Mouse (Mus musculus): ENCODE measurements around the gene Leng9. TPM values are rescaled to one million over a fixed set of nuclear protein-coding genes. Genes with fewer than 3 reads are reported as not detected.

Gene Leng9
- polyA plus RNA-seq, 1 experiment: 9.9 TPM

DNA sequence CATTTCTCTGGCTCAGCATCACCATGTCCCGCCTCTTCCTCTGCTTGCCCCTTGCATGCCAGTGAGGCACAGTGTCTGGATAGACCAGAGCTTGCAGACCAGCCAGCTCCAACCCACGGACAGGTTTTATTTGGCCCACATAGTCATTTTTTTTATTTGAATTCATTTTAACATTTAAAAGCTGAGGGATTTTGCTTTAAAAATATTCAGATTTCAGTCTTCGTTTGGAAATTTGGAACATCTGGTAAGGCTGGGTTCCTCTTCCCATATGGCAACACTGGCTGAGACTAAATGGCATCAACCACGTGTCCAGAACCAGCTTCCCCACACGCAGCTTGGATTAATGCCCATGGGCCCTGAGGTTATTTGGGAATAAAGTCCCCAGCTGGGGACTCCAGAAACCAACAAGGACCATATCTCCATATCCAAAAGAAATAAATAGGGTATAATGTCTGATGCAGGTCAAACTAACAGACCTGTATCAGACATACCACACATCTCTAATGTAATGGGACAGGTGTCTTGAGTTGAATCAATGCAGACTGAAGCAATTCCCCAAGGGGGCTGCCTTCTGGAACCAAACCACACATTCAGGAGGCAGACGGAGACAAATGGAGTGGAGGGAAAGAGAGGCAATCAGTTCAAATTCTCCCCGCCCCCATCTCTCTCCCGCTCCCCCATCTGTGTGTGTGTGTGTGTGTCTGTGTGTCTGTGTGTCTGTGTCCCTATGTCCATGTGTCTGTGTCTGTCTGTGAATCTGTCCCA, 32.9 kb downstream of the Leng9 start:
- DNase-seq (ENCODE audit: low read depth in 1 of 2, low spot score in 2 of 2): no peak
- H3K36me3 ChIP-seq (ENCODE audit: control insufficient read depth, insufficient read depth, low read length): no peaks in the 10 kb centered on the region
- H3K4me1 ChIP-seq (ENCODE audit: control insufficient read depth, insufficient read depth, insufficient read length): no peaks in the 10 kb centered on the region; the same call in 1 of the 2 replicates
- 65% methylated on average over 8 of the region's 8 CpGs for WGBS
- H3K4me3 ChIP-seq (ENCODE audit: extremely low read depth, insufficient read depth, insufficient read length): no peak overlapping the region
- TF ChIP-seq CTCF (IDR thresholded peaks at IDR 0.05; ENCODE audit: extremely low read depth, insufficient read depth, insufficient read length, insufficient replicate concordance) (no peak), POLR2A (IDR thresholded peaks at IDR 0.05; ENCODE audit: low read depth, low read length) (no peak)
- peaks cover 10% of the 10 kb centered on the region for H3K27me3 ChIP-seq (ENCODE audit: control insufficient read depth, insufficient read depth, low read length)
- no peak overlapping the region for H3K27ac ChIP-seq (ENCODE audit: insufficient read depth, low read length)

DNA sequence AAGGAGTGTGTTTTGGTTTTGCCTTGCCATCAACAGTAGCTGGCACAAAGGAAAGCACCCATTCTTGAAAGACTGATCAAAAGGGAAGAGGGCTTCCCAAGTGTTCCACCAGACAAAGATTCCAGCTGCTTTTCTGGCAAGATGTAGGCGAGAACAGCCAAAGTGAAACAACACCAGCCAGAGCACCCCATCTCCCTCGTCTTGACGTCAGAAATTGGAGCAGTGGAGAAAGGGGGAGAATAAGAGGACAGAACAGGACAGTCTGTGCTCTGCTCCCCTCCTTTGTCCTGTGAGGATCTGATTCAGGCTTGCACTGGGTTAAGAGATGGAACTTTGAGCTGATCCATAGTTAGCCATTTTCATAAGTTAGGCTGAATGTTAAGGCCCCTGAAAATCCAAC, 38.4 kb downstream of the Leng9 start:
- DNase-seq (ENCODE audit: low read depth in 1 of 2, low spot score in 2 of 2): no peak
- Histone ChIP-seq H3K36me3 (ENCODE audit: control insufficient read depth, insufficient read depth, low read length) (no peaks in the 10 kb centered on the region), H3K4me1 (ENCODE audit: control insufficient read depth, insufficient read depth, insufficient read length) (no peaks in the 10 kb centered on the region), H3K4me3 (ENCODE audit: extremely low read depth, insufficient read depth, insufficient read length) (no peak overlapping the region), H3K27me3 (ENCODE audit: control insufficient read depth, insufficient read depth, low read length) (no peaks in the 10 kb centered on the region), H3K27ac (ENCODE audit: insufficient read depth, low read length) (no peak overlapping the region)
- WGBS: 72% methylated on average over 3 of the region's 3 CpGs
- TF ChIP-seq POLR2A (IDR thresholded peaks at IDR 0.05; ENCODE audit: low read depth, low read length) (no peak), CTCF (IDR thresholded peaks at IDR 0.05; ENCODE audit: extremely low read depth, insufficient read depth, insufficient read length, insufficient replicate concordance) (no peak)

DNA sequence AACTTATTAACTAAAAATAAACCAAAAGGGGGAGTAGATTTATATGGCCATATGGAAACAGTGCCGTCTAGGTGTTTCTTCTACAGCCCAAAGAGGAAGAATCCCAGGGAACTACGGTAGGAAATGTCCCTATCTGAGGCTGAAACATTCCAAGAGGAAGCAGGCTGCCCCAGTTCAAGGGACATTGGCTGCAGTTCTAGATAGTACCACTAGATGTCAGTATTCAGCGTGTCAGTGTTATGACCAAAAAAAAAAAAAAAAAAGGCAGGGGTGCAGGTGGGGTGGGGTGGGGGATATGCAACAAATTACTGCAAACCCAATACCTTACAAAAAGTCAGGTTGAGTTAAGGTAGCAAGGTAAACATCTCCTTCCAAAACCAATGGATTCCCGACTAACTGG, 46.8 kb downstream of the Leng9 start:
- Histone ChIP-seq H3K4me3 (ENCODE audit: extremely low read depth, insufficient read depth, insufficient read length) (no peak overlapping the region), H3K27ac (ENCODE audit: insufficient read depth, low read length) (no peak overlapping the region), H3K36me3 (ENCODE audit: control insufficient read depth, insufficient read depth, low read length) (no peaks in the 10 kb centered on the region), H3K4me1 (ENCODE audit: control insufficient read depth, insufficient read depth, insufficient read length) (no peaks in the 10 kb centered on the region), H3K27me3 (ENCODE audit: control insufficient read depth, insufficient read depth, low read length) (no peaks in the 10 kb centered on the region)
- 17% methylated on average over 4 of the region's 4 CpGs for WGBS
- TF ChIP-seq CTCF (IDR thresholded peaks at IDR 0.05; ENCODE audit: extremely low read depth, insufficient read depth, insufficient read length, insufficient replicate concordance) (peak; percentile 35; the same call in 1 of the 2 replicates), POLR2A (IDR thresholded peaks at IDR 0.05; ENCODE audit: low read depth, low read length) (no peak)
- no peak for DNase-seq (ENCODE audit: low read depth in 1 of 2, low spot score in 2 of 2)

DNA sequence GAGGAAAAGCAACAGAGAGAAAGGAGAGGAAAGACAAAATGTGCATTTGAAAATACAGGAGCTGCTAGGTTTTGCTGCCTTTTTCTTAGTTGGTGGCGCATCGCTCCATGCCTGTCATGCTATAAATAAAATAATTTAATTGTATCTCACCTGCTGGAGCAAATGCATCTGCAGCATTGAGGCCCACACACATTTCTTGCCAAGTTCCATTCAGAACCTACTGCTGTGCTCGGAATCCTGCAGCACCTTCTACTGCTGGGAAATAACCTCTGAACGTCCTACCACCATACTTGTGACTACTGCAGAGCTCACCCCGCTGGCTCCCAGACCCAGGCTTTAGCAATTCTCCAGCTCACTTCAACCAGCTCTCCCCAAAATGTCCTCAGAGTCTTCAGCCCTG, 49.0 kb downstream of the Leng9 start:
- WGBS: 90% methylated on average over 5 of the region's 5 CpGs
- Histone ChIP-seq H3K27ac (ENCODE audit: insufficient read depth, low read length) (no peak overlapping the region), H3K4me1 (ENCODE audit: control insufficient read depth, insufficient read depth, insufficient read length) (no peaks in the 10 kb centered on the region), H3K4me3 (ENCODE audit: extremely low read depth, insufficient read depth, insufficient read length) (no peak overlapping the region), H3K36me3 (ENCODE audit: control insufficient read depth, insufficient read depth, low read length) (no peaks in the 10 kb centered on the region), H3K27me3 (ENCODE audit: control insufficient read depth, insufficient read depth, low read length) (no peaks in the 10 kb centered on the region)
- no peak for DNase-seq (ENCODE audit: low read depth in 1 of 2, low spot score in 2 of 2)
- no peak for TF ChIP-seq POLR2A (IDR thresholded peaks at IDR 0.05; ENCODE audit: low read depth, low read length)
- no peak for TF ChIP-seq CTCF (IDR thresholded peaks at IDR 0.05; ENCODE audit: extremely low read depth, insufficient read depth, insufficient read length, insufficient replicate concordance)

DNA sequence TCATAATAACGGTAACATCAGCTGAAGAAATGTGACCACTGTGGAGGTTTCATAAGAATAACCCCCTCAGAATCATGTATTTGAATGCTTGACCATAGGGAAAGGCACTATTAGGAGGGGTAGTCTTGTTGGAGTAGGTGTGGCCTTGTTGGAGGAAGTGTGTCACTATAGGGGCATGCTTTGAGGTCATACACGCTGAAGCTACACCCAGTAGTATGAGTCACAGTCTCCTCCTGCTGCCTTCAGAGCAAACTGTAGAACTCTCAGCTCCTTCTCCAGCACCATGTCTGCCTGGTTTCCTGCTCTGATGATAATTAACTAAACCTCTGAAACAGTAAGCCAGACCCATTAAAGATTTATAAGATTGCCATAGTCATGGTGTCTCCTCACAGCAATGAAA, 51.3 kb downstream of the Leng9 start:
- H3K4me3 ChIP-seq (ENCODE audit: extremely low read depth, insufficient read depth, insufficient read length): no peak overlapping the region
- no peaks in the 10 kb centered on the region for H3K27me3 ChIP-seq (ENCODE audit: control insufficient read depth, insufficient read depth, low read length)
- H3K36me3 ChIP-seq (ENCODE audit: control insufficient read depth, insufficient read depth, low read length): no peaks in the 10 kb centered on the region
- 49% methylated on average over 2 of the region's 2 CpGs for WGBS
- H3K4me1 ChIP-seq (ENCODE audit: control insufficient read depth, insufficient read depth, insufficient read length): no peaks in the 10 kb centered on the region
- DNase-seq (ENCODE audit: low read depth in 1 of 2, low spot score in 2 of 2): no peak
- TF ChIP-seq POLR2A (IDR thresholded peaks at IDR 0.05; ENCODE audit: low read depth, low read length) (no peak), CTCF (IDR thresholded peaks at IDR 0.05; ENCODE audit: extremely low read depth, insufficient read depth, insufficient read length, insufficient replicate concordance) (no peak)
- no peak overlapping the region for H3K27ac ChIP-seq (ENCODE audit: insufficient read depth, low read length)

DNA sequence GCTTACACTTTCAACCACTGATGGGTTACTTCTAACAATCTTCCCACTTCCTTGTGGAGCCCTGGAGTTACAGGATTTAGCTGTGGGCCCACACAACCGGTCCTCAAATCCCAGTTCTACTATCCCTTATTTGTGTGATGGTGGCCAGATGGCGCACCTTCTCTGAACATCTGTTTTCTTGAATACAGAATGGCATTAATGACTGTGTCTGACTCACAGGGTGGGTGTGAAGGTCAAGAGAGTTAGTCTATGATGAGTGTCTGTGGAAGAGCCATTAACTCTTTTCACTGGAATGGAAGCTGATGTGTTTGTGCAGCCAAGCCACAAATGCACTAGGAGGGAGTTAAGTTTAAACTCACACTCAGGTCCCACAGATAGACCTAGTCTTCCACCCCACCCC, 51.9 kb downstream of the Leng9 start:
- no peak for DNase-seq (ENCODE audit: low read depth in 1 of 2, low spot score in 2 of 2)
- TF ChIP-seq CTCF (IDR thresholded peaks at IDR 0.05; ENCODE audit: extremely low read depth, insufficient read depth, insufficient read length, insufficient replicate concordance): no peak
- no peak for TF ChIP-seq POLR2A (IDR thresholded peaks at IDR 0.05; ENCODE audit: low read depth, low read length)
- no peak overlapping the region for H3K4me3 ChIP-seq (ENCODE audit: extremely low read depth, insufficient read depth, insufficient read length)

More for the DNA sequence above, 51.9 kb downstream of the Leng9 start:
- Histone ChIP-seq H3K4me1 (ENCODE audit: control insufficient read depth, insufficient read depth, insufficient read length) (no peaks in the 10 kb centered on the region), H3K36me3 (ENCODE audit: control insufficient read depth, insufficient read depth, low read length) (no peaks in the 10 kb centered on the region), H3K27ac (ENCODE audit: insufficient read depth, low read length) (no peak overlapping the region), H3K27me3 (ENCODE audit: control insufficient read depth, insufficient read depth, low read length) (no peaks in the 10 kb centered on the region)
- 81% methylated on average over 2 of the region's 2 CpGs for WGBS

Other genes starting within 250 kb of the Leng9 start
- 7.3 and 9.0 TPM in 2 replicates for gene Lilra6, start 234.9 kb downstream of the Leng9 start, polyA plus RNA-seq (2012; rRNA removed)
- 26.3 and 34.1 TPM in 2 replicates for gene Lair1, start 87.2 kb downstream of the Leng9 start, polyA plus RNA-seq (2012; rRNA removed)
- 5.2 TPM in 2 replicates for gene Ttyh1, start 31.0 kb downstream of the Leng9 start, polyA plus RNA-seq (2012; rRNA removed)
- gene Leng8, start 13.3 kb downstream of the Leng9 start, polyA plus RNA-seq (2012; rRNA removed): 420 and 586 TPM in 2 replicates
- 13.2 and 19.2 TPM in 2 replicates for gene Cdc42ep5, start 14.5 kb upstream of the Leng9 start, polyA plus RNA-seq (2012; rRNA removed)
- gene Lilra5, start 87.4 kb upstream of the Leng9 start, polyA plus RNA-seq (2012; rRNA removed): 0.52 and 1.5 TPM in 2 replicates
- gene Ncr1, start 187.3 kb upstream of the Leng9 start, polyA plus RNA-seq (2012; rRNA removed): 5.0 and 5.7 TPM in 2 replicates
- 2.9 and 3.2 TPM in 2 replicates for gene Gp6, start 247.4 kb upstream of the Leng9 start, polyA plus RNA-seq (2012; rRNA removed)